Mouse (Mus musculus) forebrain, embryonic 15.5 days (tissue): Measurements from ENCODE around the gene Gpd1. TPM values are rescaled to one million over a fixed set of nuclear protein-coding genes. Genes with fewer than 3 reads are reported as not detected.
"Not testable (repeated sequence)": the region's sequence is repeated elsewhere in the genome, so short reads cannot be mapped to it uniquely, and the experiment has no call there.

Source experiments
- ATAC-seq: fragments of 200-750 bp; cut with Nextera tagmentation; replicated peaks from 2 replicates; pipeline ENCODE4 v1.8.0; 2017; ENCODE audit warnings: mild to moderate bottlenecking, moderate TSS enrichment, moderate library complexity
- H3K27ac ChIP-seq: fragments of 300-500 bp; sonication (generic); replicated peaks from 2 replicates; pipeline ENCODE4 v1.5.1; 2015; ENCODE audit warnings: mild to moderate bottlenecking, inconsistent platforms
- H3K27me3 ChIP-seq: fragments of 300-500 bp; sonication (generic); 2 replicates; pipeline ENCODE4 v1.6.1; 2015; ENCODE audit warnings: inconsistent platforms
- H3K36me3 ChIP-seq: fragments of 300-500 bp; sonication (generic); 2 replicates; pipeline ENCODE4 v1.6.1; 2015; ENCODE audit warnings: mild to moderate bottlenecking, inconsistent platforms
- H3K4me1 ChIP-seq: fragments of 300-500 bp; sonication (generic); 2 replicates; pipeline ENCODE4 v1.6.1; 2015; ENCODE audit warnings: inconsistent platforms
- H3K4me2 ChIP-seq: fragments of 300-500 bp; sonication (generic); replicated peaks from 2 replicates; pipeline ENCODE4 v1.6.1; 2015; ENCODE audit warnings: mild to moderate bottlenecking, inconsistent platforms
- H3K4me3 ChIP-seq: fragments of 300-500 bp; sonication (generic); 2 replicates; pipeline ENCODE4 v1.5.1; 2015; ENCODE audit warnings: mild to moderate bottlenecking, inconsistent platforms
- H3K9ac ChIP-seq: fragments of 300-500 bp; sonication (generic); replicated peaks from 2 replicates; pipeline ENCODE4 v1.6.1; 2015; ENCODE audit warnings: mild to moderate bottlenecking, inconsistent platforms
- H3K9me3 ChIP-seq: fragments of 300-500 bp; sonication (generic); 2 replicates; pipeline ENCODE4 v1.6.1; 2016; ENCODE audit warnings: inconsistent platforms
- WGBS: fragments of 180-500 bp; shearing (Covaris S2); methylation state at CpG from one replicate; pipeline ENCODE4 v1.1.7; 2015; ENCODE audit warnings: mixed read lengths; 5-methylcytosine and 5-hydroxymethylcytosine counted together
- polyA plus RNA-seq: library from polyadenylated mRNA; unstranded; fragments of >200 nt; fragmentation: Nextera tagmentation; extraction: Ambion mirVana; gene quantifications from 2 replicates; pipeline ENCODE4 v1.2.1, GENCODE M21; 2015

Gpd1 gene
- polyA plus RNA-seq, 1 experiment from 2014 or later: 2.6 TPM

GRCm38 (mm10) chr15:99725341-99726155 is 8.2 kb downstream of the Gpd1 start, which contains the start of gene Cox14:
TSS of gene Cox14 (plus strand) at chr15:99725618.
- WGBS: under 1% methylated on average over 67 of the region's 68 CpGs
- H3K4me3 ChIP-seq: peak within 1 kb of the TSS; percentile 83
- peaks cover 23% of the 10 kb centered on the region for H3K36me3 ChIP-seq
- peak; percentile 96 for ATAC-seq
- no peaks in the 10 kb centered on the region for H3K27me3 ChIP-seq
- H3K4me1 ChIP-seq: peaks cover 26% of the 10 kb centered on the region
- no peaks in the 10 kb centered on the region for H3K9me3 ChIP-seq
- peak within 1 kb of the TSS; percentile 89 for H3K27ac ChIP-seq
- H3K9ac ChIP-seq: peak within 1 kb of the TSS; percentile 97
- peak within 1 kb of the TSS; percentile 83 for H3K4me2 ChIP-seq

GRCm38 (mm10) chr15:99726549-99726948 is 9.2 kb downstream of the Gpd1 start:
- H3K4me3 ChIP-seq: peak overlapping the region; percentile 83
- no peak for ATAC-seq
- H3K9ac ChIP-seq: peak overlapping the region; percentile 97
- no peaks in the 10 kb centered on the region for H3K9me3 ChIP-seq
- H3K36me3 ChIP-seq: peaks cover 27% of the 10 kb centered on the region
- H3K4me2 ChIP-seq: peak overlapping the region; percentile 83
- WGBS: 87% methylated on average over 2 of the region's 2 CpGs
- H3K4me1 ChIP-seq: peaks cover 26% of the 10 kb centered on the region
- H3K27ac ChIP-seq: no peak overlapping the region
- H3K27me3 ChIP-seq: no peaks in the 10 kb centered on the region

- not testable (repeated sequence) for H3K9ac ChIP-seq, H3K4me3 ChIP-seq, H3K27ac ChIP-seq, H3K4me2 ChIP-seq, H3K9me3 ChIP-seq, H3K27me3 ChIP-seq, ATAC-seq
- Histone ChIP-seq H3K4me1 (peaks cover 26% of the 10 kb centered on the region), H3K36me3 (peaks cover 28% of the 10 kb centered on the region)
- 90% methylated on average over 4 of the region's 5 CpGs for WGBS
Observed at GRCm38 (mm10) chr15:99727039-99727438, 9.7 kb downstream of the Gpd1 start.

- H3K4me1 ChIP-seq: peaks cover 26% of the 10 kb centered on the region
- 96% methylated on average over 12 of the region's 12 CpGs for WGBS
Observed at GRCm38 (mm10) chr15:99727525-99727924, 10.2 kb downstream of the Gpd1 start.

GRCm38 (mm10) chr15:99728211-99728610 is 10.9 kb downstream of the Gpd1 start:
- no peak for ATAC-seq
- no peak overlapping the region for H3K27ac ChIP-seq
- WGBS: 94% methylated on average over 5 of the region's 5 CpGs
- no peak overlapping the region for H3K4me2 ChIP-seq
- peaks cover 26% of the 10 kb centered on the region for H3K4me1 ChIP-seq
- no peaks in the 10 kb centered on the region for H3K9me3 ChIP-seq
- H3K27me3 ChIP-seq: no peaks in the 10 kb centered on the region
- no peak overlapping the region for H3K9ac ChIP-seq
- no peak overlapping the region for H3K4me3 ChIP-seq
- H3K36me3 ChIP-seq: peaks cover 36% of the 10 kb centered on the region

More at GRCm38 (mm10) chr15:99727525-99727924, 10.2 kb downstream of the Gpd1 start:
- Histone ChIP-seq H3K9ac (no peak overlapping the region), H3K27ac (no peak overlapping the region), H3K36me3 (peaks cover 31% of the 10 kb centered on the region), H3K4me3 (no peak overlapping the region), H3K4me2 (no peak overlapping the region), H3K27me3 (no peaks in the 10 kb centered on the region), H3K9me3 (no peaks in the 10 kb centered on the region)
- ATAC-seq: no peak

- no peak for ATAC-seq
- Histone ChIP-seq H3K4me2 (no peak overlapping the region), H3K9ac (no peak overlapping the region), H3K36me3 (peaks cover 39% of the 10 kb centered on the region), H3K27ac (no peak overlapping the region), H3K4me3 (no peak overlapping the region), H3K27me3 (no peaks in the 10 kb centered on the region), H3K9me3 (no peaks in the 10 kb centered on the region), H3K4me1 (peaks cover 17% of the 10 kb centered on the region)
- 97% methylated on average over 4 of the region's 4 CpGs for WGBS
Observed at GRCm38 (mm10) chr15:99729056-99729783, 11.9 kb downstream of the Gpd1 start.

- 96% methylated on average over 2 of the region's 2 CpGs for WGBS
- no peak overlapping the region for H3K9ac ChIP-seq
- H3K9me3 ChIP-seq: no peaks in the 10 kb centered on the region
- no peak for ATAC-seq
- no peak overlapping the region for H3K4me2 ChIP-seq
- H3K27ac ChIP-seq: no peak overlapping the region
- H3K27me3 ChIP-seq: no peaks in the 10 kb centered on the region
- H3K4me1 ChIP-seq: peaks cover 6% of the 10 kb centered on the region
- H3K36me3 ChIP-seq: peaks cover 48% of the 10 kb centered on the region
- H3K4me3 ChIP-seq: no peak overlapping the region
Observed at GRCm38 (mm10) chr15:99731167-99731566, 13.9 kb downstream of the Gpd1 start.

- peaks cover 53% of the 10 kb centered on the region for H3K36me3 ChIP-seq
- H3K4me2 ChIP-seq: no peak overlapping the region
- H3K4me3 ChIP-seq: no peak overlapping the region
- H3K9ac ChIP-seq: no peak overlapping the region
- 92% methylated on average over 3 of the region's 3 CpGs for WGBS
- peaks cover 1% of the 10 kb centered on the region for H3K4me1 ChIP-seq
- no peaks in the 10 kb centered on the region for H3K9me3 ChIP-seq
- no peak for ATAC-seq
- H3K27me3 ChIP-seq: no peaks in the 10 kb centered on the region
- no peak overlapping the region for H3K27ac ChIP-seq
Observed at GRCm38 (mm10) chr15:99731678-99732077, 14.4 kb downstream of the Gpd1 start.

GRCm38 (mm10) chr15:99733186-99733585 is 15.9 kb downstream of the Gpd1 start:
- H3K27ac ChIP-seq: no peak overlapping the region
- H3K4me3 ChIP-seq: no peak overlapping the region
- no peak overlapping the region for H3K9ac ChIP-seq
- no peaks in the 10 kb centered on the region for H3K9me3 ChIP-seq
- no peaks in the 10 kb centered on the region for H3K27me3 ChIP-seq
- no peak for ATAC-seq
- WGBS: 96% methylated on average over 5 of the region's 5 CpGs
- H3K4me1 ChIP-seq: no peaks in the 10 kb centered on the region
- no peak overlapping the region for H3K4me2 ChIP-seq
- H3K36me3 ChIP-seq: peaks cover 57% of the 10 kb centered on the region

- no peak overlapping the region for H3K9ac ChIP-seq
- 91% methylated on average over 2 of the region's 2 CpGs for WGBS
- H3K27ac ChIP-seq: no peak overlapping the region
- no peaks in the 10 kb centered on the region for H3K9me3 ChIP-seq
- no peaks in the 10 kb centered on the region for H3K27me3 ChIP-seq
- no peak overlapping the region for H3K4me2 ChIP-seq
- no peaks in the 10 kb centered on the region for H3K4me1 ChIP-seq
- peaks cover 65% of the 10 kb centered on the region for H3K36me3 ChIP-seq
- no peak overlapping the region for H3K4me3 ChIP-seq
- ATAC-seq: no peak
Observed at GRCm38 (mm10) chr15:99735631-99736030, 18.3 kb downstream of the Gpd1 start.

GRCm38 (mm10) chr15:99736675-99737074 is 19.4 kb downstream of the Gpd1 start:
- no peak for ATAC-seq
- Histone ChIP-seq H3K9ac (no peak overlapping the region), H3K4me2 (no peak overlapping the region), H3K9me3 (no peaks in the 10 kb centered on the region), H3K27me3 (no peaks in the 10 kb centered on the region), H3K4me1 (no peaks in the 10 kb centered on the region), H3K36me3 (peaks cover 65% of the 10 kb centered on the region), H3K4me3 (no peak overlapping the region), H3K27ac (no peak overlapping the region)
- WGBS: 90% methylated on average over 11 of the region's 11 CpGs

GRCm38 (mm10) chr15:99740229-99740628 is 22.9 kb downstream of the Gpd1 start:
- H3K9ac ChIP-seq: no peak overlapping the region
- H3K27ac ChIP-seq: no peak overlapping the region
- H3K4me1 ChIP-seq: no peaks in the 10 kb centered on the region
- H3K36me3 ChIP-seq: peaks cover 65% of the 10 kb centered on the region
- H3K27me3 ChIP-seq: no peaks in the 10 kb centered on the region
- 82% methylated on average over 4 of the region's 4 CpGs for WGBS
- H3K4me2 ChIP-seq: no peak overlapping the region
- no peaks in the 10 kb centered on the region for H3K9me3 ChIP-seq
- ATAC-seq: no peak
- H3K4me3 ChIP-seq: no peak overlapping the region
